Mouse (Mus musculus): ENCODE data around the gene Uckl1. TPM values are rescaled to one million over a fixed set of nuclear protein-coding genes. Genes with fewer than 3 reads are reported as not detected.

Uckl1 gene
- 71.2 and 82.5 TPM in 2 replicates for polyA plus RNA-seq (2015; fragmentation: Nextera tagmentation; extraction: Ambion mirVana)

- 87% methylated on average over 4 of the region's 4 CpGs for WGBS
- Histone ChIP-seq H3K4me2 (replicated peaks) (no peak within 1 kb of the TSS), H3K9ac (replicated peaks) (no peak within 1 kb of the TSS), H3K36me3 (peaks cover 67% of the 10 kb centered on the region), H3K27ac (no peak within 1 kb of the TSS), H3K4me1 (replicated peaks) (peaks cover 25% of the 10 kb centered on the region), H3K9me3 (no peaks in the 10 kb centered on the region), H3K27me3 (no peaks in the 10 kb centered on the region), H3K4me3 (replicated peaks) (no peak within 1 kb of the TSS)
- ATAC-seq, result no peak
Observed at GRCm38 (mm10) chr2:181584411-181584942, at the start of gene Uckl1. Gene Uckl1 (minus strand): TSS chr2:181584892.

GRCm38 (mm10) chr2:181632624-181633023, 47.9 kb upstream of the Uckl1 start:
- no peaks in the 10 kb centered on the region for H3K27me3 ChIP-seq
- H3K27ac ChIP-seq, result no peak overlapping the region
- no peak overlapping the region for H3K4me2 ChIP-seq (replicated peaks)
- H3K9me3 ChIP-seq, result no peaks in the 10 kb centered on the region
- peaks cover 74% of the 10 kb centered on the region for H3K36me3 ChIP-seq
- no peak overlapping the region for H3K9ac ChIP-seq (replicated peaks)
- 97% methylated on average over 6 of the region's 6 CpGs for WGBS
- no peak for ATAC-seq
- no peaks in the 10 kb centered on the region for H3K4me1 ChIP-seq (replicated peaks)
- H3K4me3 ChIP-seq (replicated peaks), result no peak overlapping the region

GRCm38 (mm10) chr2:181628471-181628870, 43.8 kb upstream of the Uckl1 start:
- no peak overlapping the region for H3K4me3 ChIP-seq (replicated peaks)
- H3K27me3 ChIP-seq, result no peaks in the 10 kb centered on the region
- H3K9me3 ChIP-seq, result no peaks in the 10 kb centered on the region
- no peak overlapping the region for H3K9ac ChIP-seq (replicated peaks)
- no peak overlapping the region for H3K4me2 ChIP-seq (replicated peaks)
- no peak for ATAC-seq
- H3K27ac ChIP-seq, result no peak overlapping the region
- H3K36me3 ChIP-seq, result peaks cover 54% of the 10 kb centered on the region
- H3K4me1 ChIP-seq (replicated peaks), result no peaks in the 10 kb centered on the region

GRCm38 (mm10) chr2:181623401-181623800, 38.7 kb upstream of the Uckl1 start:
- H3K4me2 ChIP-seq (replicated peaks), result no peak overlapping the region
- H3K9me3 ChIP-seq, result no peaks in the 10 kb centered on the region
- no peaks in the 10 kb centered on the region for H3K27me3 ChIP-seq
- H3K9ac ChIP-seq (replicated peaks), result no peak overlapping the region
- H3K4me1 ChIP-seq (replicated peaks), result no peaks in the 10 kb centered on the region
- no peak overlapping the region for H3K4me3 ChIP-seq (replicated peaks)
- peaks cover 62% of the 10 kb centered on the region for H3K36me3 ChIP-seq
- H3K27ac ChIP-seq, result no peak overlapping the region
- ATAC-seq, result no peak

GRCm38 (mm10) chr2:181618761-181619495, 34.2 kb upstream of the Uckl1 start:
- H3K4me3 ChIP-seq (replicated peaks), result no peak overlapping the region

GRCm38 (mm10) chr2:181602367-181602766, 17.7 kb upstream of the Uckl1 start:
- H3K27ac ChIP-seq, result no peak overlapping the region
- peak overlapping the region; percentile 90 for H3K4me3 ChIP-seq (replicated peaks)
- H3K36me3 ChIP-seq, result no peaks in the 10 kb centered on the region
- no peaks in the 10 kb centered on the region for H3K27me3 ChIP-seq
- H3K4me2 ChIP-seq (replicated peaks), result peak overlapping the region; percentile 82
- H3K9me3 ChIP-seq, result no peaks in the 10 kb centered on the region
- WGBS, result 79% methylated on average over 4 of the region's 4 CpGs
- peaks cover 45% of the 10 kb centered on the region for H3K4me1 ChIP-seq (replicated peaks)
- peak overlapping the region; percentile 94; the same call in 1 of the 2 replicates for H3K9ac ChIP-seq (replicated peaks)
- no peak for ATAC-seq

More at GRCm38 (mm10) chr2:181618761-181619495, 34.2 kb upstream of the Uckl1 start:
- ATAC-seq, result no peak
- Histone ChIP-seq H3K27me3 (no peaks in the 10 kb centered on the region), H3K27ac (no peak overlapping the region), H3K4me1 (replicated peaks) (no peaks in the 10 kb centered on the region), H3K36me3 (peaks cover 70% of the 10 kb centered on the region), H3K4me2 (replicated peaks) (no peak overlapping the region), H3K9me3 (no peaks in the 10 kb centered on the region), H3K9ac (replicated peaks) (no peak overlapping the region)
- 86% methylated on average over 5 of the region's 5 CpGs for WGBS

GRCm38 (mm10) chr2:181601751-181602145, 17.1 kb upstream of the Uckl1 start:
- ATAC-seq, result no peak
- Histone ChIP-seq H3K36me3 (peaks cover under 1% of the 10 kb centered on the region; the same call in 1 of the 2 replicates), H3K27me3 (no peaks in the 10 kb centered on the region), H3K4me1 (replicated peaks) (peaks cover 49% of the 10 kb centered on the region), H3K27ac (peak overlapping the region; percentile 84), H3K9me3 (no peaks in the 10 kb centered on the region), H3K9ac (replicated peaks) (peak overlapping the region; percentile 94), H3K4me2 (replicated peaks) (peak overlapping the region; percentile 82), H3K4me3 (replicated peaks) (peak overlapping the region; percentile 90)
- WGBS, result 30% methylated on average over 10 of the region's 10 CpGs

GRCm38 (mm10) chr2:181600828-181601750, 16.4 kb upstream of the Uckl1 start:
- H3K4me1 ChIP-seq (replicated peaks), result peaks cover 49% of the 10 kb centered on the region
- H3K9me3 ChIP-seq, result no peaks in the 10 kb centered on the region
- peak overlapping the region; percentile 82 for H3K4me2 ChIP-seq (replicated peaks)
- ATAC-seq, result peak; percentile 91
- peak overlapping the region; percentile 94 for H3K9ac ChIP-seq (replicated peaks)
- no peaks in the 10 kb centered on the region for H3K27me3 ChIP-seq
- peak overlapping the region; percentile 84 for H3K27ac ChIP-seq
- peaks cover 7% of the 10 kb centered on the region for H3K36me3 ChIP-seq
- H3K4me3 ChIP-seq (replicated peaks), result peak overlapping the region; percentile 90
- 1% methylated on average over 57 of the region's 57 CpGs for WGBS

- Histone ChIP-seq H3K9ac (replicated peaks) (peak overlapping the region; percentile 94; the same call in 1 of the 2 replicates), H3K27ac (0 out of 2 replicates have a peak overlapping the region, but pooled peaks have one; percentile 84), H3K4me3 (replicated peaks) (peak overlapping the region; percentile 90), H3K4me2 (replicated peaks) (peak overlapping the region; percentile 82), H3K4me1 (replicated peaks) (peaks cover 49% of the 10 kb centered on the region), H3K36me3 (peaks cover 15% of the 10 kb centered on the region), H3K9me3 (no peaks in the 10 kb centered on the region), H3K27me3 (no peaks in the 10 kb centered on the region)
- 68% methylated on average over 6 of the region's 6 CpGs for WGBS
- ATAC-seq, result no peak
Observed at GRCm38 (mm10) chr2:181600226-181600758, 15.6 kb upstream of the Uckl1 start.

- Histone ChIP-seq H3K27ac (peak within 1 kb of the TSS; percentile 91), H3K36me3 (peaks cover 16% of the 10 kb centered on the region), H3K4me2 (replicated peaks) (peak within 1 kb of the TSS; percentile 75), H3K4me3 (replicated peaks) (peak within 1 kb of the TSS; percentile 54), H3K9ac (replicated peaks) (peak within 1 kb of the TSS; percentile 85), H3K4me1 (replicated peaks) (peaks cover 49% of the 10 kb centered on the region), H3K9me3 (no peaks in the 10 kb centered on the region), H3K27me3 (no peaks in the 10 kb centered on the region)
- peak; percentile 29 for ATAC-seq
- WGBS, result 1% methylated on average over 71 of the region's 71 CpGs
Observed at GRCm38 (mm10) chr2:181598454-181599351, 14.0 kb upstream of the Uckl1 start, which contains the start of gene Samd10. Gene Samd10 (minus strand): TSS chr2:181599212.

All from midbrain, embryonic 13.5 days (tissue).